Mouse (Mus musculus) liver, postnatal 0 days (tissue): Measurements from ENCODE around the gene Zbtb43.

Experiments used
- CTCF ChIP-seq: sonication (generic); IDR thresholded peaks from 2 replicates; pipeline ENCODE4 v1.5.1; 2016; ENCODE audit warnings: antibody characterized with exemption, low read depth
- EP300 ChIP-seq: IDR thresholded peaks from 2 replicates; pipeline ENCODE4 v1.6.1; 2016; ENCODE audit warnings: antibody characterized with exemption, low read depth, mild to moderate bottlenecking

- TF ChIP-seq EP300 (no peak), CTCF (no peak)
Observed at GRCm38 (mm10) chr2:33456696-33457095, 11.7 kb downstream of the Zbtb43 start.
